Mouse (Mus musculus): Measurements from ENCODE around the gene Kcnj6. TPM values are rescaled to one million over a fixed set of nuclear protein-coding genes. Genes with fewer than 3 reads are reported as not detected.

Gene Kcnj6
- total RNA-seq, 2 experiments from 2014 or later: 60.7 TPM

DNA sequence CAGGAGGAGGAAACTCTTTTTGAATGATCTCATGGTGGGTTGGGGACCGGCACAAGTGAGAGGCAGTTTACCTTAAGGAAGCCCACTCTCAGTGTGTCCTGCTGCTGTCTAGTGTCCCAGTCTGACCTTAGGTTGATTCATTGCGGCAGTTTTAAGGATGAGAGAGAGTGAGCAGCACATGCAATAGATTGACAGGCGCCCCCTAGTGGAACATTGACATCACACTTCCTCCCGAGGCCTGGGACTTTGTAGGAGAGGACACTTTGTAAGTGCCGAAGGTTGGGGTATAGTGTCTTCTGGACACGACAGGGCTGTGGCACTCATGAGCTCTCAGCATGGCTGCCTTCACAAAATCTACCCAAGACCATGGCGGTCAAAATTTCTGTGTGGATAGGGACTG, 213.8 kb downstream of the Kcnj6 start:
- peak; percentile 14 to 27 for DNase-seq (ENCODE audit: low spot score in 2 of 2)

DNA sequence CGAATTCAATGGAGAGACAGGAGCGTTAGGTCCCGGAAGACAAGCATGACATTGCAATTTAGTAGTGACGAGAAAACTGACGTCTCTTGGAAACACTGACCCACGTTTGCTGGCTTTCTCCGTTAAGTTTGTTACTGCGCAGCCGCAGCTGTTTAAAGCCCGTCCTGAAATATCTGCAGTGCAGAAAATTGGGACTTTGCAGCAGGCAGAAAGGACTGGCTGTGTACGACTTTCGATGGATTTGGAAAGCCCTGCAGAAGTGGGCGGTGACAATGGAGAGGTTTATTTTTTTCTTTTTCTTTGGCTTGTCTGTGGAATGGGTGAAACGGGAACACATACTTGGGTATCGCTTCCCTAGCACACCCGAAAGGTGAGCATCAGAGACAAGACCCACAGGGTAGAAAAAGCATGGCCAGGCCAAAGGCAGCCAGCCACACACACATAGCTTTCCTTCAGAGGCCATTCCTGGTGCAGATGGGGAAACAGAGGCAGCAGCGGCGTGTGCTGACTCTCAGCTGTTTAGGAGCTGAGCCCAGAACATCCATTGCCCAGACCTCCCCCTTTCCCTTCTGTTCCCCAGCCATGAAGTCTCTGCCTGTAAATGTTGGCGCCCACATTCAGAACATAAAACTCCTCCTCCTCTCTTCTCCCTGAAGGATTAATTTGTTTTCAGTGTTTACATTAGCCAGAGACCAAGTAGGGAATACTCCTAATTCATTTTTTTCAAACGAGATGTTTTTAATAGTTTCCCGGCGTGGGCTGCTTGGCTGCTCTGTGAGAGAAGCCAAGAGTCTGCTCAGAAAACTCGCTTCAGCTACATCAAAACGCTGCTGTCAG, 215.2 kb downstream of the Kcnj6 start:
- peak; percentile 22 to 41 for DNase-seq (ENCODE audit: low spot score in 2 of 2)

DNA sequence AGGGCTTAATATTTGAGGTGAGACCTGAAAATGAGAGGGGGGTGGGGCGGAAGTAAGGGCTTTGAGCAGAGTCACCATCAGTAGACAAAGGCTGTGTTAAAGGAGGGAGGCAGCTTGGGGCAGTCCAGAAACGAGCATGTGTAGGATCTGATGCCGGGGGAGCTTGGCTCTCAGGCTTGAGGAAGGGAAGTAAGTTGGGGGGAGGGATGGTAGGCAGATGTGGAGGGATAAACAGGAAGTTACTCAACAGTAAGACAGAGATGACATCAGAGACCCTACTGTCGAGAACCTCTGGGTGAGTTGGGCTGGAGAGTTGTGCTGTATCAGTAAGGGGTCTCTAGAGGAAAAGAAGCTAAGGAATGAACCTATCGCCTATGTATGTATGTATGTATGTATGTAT, 223.6 kb downstream of the Kcnj6 start:
- DNase-seq (ENCODE audit: low spot score in 2 of 2): no peak

DNA sequence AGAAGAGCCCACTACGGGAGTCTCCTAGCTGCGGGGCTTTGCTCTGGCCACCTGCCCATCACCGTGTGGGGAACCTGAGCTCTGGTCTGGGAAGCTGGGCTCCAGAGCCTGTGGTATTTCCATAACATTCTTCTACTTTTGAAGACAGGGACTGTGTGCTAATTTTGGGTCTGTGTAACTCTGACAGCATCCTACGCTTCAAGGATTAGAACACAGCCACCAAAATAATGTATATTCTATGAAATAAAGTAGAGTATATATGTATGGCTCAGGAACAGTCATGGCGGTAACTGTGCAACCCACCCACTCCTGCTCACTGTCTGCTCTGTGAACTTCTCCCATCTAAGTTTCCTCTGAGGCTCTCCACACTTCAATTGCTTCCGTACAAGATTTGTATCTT, 229.9 kb downstream of the Kcnj6 start:
- DNase-seq (ENCODE audit: low spot score in 2 of 2): no peak

DNA sequence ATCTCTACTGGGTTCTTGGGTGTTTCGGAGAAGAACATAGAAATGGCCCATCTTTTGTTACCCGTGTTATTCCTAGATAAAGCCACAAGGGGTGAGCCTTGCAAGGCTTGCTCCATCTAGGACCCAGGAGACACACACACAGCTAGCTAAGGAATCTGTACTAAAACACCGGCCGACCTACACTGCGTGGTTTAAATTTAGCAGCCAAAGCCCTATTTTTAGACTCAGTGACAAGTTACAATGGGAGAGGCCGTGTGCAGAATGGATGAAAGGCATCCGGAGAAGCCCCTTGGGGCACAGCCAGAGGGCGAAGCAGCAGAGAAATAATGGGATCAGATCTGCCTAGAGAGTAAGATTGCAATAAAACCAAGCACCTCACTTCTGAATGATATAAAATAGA, 232.4 kb downstream of the Kcnj6 start:
- DNase-seq (ENCODE audit: low spot score in 2 of 2): no peak

DNA sequence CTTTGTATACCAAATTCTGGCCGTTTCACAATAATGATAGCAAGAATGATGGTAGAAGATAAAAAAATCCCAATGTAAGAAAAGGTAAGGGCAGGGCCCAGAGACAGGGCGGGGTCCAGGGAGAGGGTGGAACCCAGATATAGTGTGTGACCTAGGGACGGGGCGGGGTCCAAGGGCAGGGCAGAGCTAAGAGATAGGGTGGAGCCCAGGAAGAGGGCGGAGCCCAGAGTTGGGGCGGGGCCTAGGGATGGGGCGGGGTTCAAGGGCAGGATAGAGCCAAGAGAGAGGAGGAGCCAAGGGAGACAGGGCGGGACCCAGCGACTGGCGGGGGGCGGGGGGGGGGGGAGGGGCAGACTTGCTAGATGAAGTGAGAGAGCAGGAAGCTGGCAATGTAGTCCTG, 236.8 kb downstream of the Kcnj6 start:
- DNase-seq (ENCODE audit: low spot score in 2 of 2): no peak

DNA sequence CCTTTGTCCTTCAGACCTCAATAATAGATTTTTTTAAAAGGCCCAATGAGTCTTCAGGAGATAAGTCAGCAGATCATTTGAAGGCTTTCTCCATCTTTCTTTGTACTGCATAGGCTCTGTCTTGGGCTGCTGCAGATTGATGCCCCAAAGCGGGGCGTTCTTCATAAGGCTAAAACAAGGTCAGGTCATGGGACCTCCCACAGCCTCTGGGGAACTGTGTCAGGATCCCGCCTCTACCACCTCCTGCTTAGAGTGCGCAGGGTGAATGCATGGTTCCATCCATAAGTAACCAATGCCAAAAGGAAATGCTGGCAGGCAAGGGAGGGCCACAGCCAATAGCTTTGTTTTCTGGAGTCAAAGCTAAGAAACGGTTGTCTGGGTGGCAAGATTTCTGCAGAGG, 237.7 kb downstream of the Kcnj6 start:
- no peak for DNase-seq (ENCODE audit: low spot score in 2 of 2)

DNA sequence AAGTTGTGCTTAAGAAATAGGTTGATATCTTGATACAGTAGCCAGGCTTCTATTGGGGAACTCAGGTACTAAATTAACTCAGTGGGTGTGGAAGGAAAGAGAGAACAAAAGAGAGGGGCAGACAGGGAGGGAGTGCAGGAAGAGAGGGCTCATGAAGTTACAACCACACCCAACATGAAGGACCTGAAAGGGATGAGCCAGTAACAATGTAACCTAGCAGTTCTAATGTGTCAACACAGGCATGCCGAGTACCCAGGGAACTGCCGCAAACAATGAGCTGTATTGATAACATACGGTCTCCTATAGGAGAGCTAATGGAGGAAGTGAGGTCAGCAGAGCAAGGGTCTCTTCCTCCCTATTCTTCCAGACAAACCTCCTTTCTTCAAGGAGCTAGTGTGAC, 238.9 kb downstream of the Kcnj6 start:
- no peak for DNase-seq (ENCODE audit: low spot score in 2 of 2)

DNA sequence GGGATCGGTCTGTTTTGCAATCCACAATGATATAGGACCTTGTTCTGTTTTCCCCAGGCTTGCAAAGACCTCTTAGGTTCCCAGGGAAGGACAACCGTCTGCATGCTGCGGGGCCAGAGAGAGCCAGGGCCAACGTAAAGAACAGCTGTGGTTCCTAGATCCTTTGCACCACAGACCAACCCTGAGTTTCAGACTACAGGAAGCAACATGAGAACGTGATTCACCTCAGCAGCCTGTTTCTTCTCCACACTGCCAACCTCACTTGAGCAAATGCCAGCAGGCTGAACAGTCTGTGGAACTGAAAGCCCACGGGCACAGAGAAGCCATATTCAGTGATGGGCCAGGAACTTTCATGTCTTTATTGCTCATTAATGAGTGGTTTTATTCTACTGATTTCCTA, 241.1 kb downstream of the Kcnj6 start:
- DNase-seq (ENCODE audit: low spot score in 2 of 2): peak; percentile 29 to 49

DNA sequence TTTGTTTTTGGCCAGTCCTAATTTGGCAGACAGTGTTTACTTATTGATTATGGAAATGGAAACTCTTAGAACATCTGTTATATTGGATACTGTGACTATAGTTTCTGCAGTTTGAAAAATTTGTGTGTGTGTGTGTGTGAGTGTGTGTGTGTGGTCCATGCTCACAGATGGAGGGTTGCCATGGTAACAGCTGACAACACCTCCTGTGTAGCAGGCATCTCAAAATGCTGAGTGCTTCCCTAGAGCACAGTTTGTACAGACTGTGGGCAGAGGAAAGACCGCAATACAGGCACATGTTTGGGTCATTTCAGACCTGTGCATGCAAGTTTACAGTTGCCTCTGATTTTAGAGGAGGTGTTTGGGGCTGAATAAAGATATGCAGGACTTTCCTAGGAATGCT, 244.0 kb downstream of the Kcnj6 start:
- DNase-seq (ENCODE audit: low spot score in 2 of 2): peak; percentile 59 to 61

DNA sequence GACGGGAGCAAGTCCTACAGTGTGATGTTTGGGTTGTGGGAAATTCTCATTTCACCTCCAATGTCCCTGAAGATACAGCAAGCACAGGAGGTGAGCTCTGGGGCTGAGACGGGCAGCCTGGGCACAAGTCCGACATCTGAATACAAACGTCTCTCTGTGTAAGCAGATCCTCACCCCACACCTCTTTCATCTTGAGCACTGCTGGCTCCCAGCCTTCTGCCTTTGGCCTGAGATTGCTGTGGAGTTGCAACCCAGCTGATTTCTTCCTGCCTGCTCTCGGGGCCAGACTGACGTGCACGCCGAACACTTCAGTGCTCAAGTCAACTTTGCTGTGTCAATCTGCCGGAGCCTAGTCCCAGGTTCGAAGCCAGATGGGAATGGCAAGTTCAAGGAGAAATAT, 244.7 kb downstream of the Kcnj6 start:
- DNase-seq (ENCODE audit: low spot score in 2 of 2): no peak

DNA sequence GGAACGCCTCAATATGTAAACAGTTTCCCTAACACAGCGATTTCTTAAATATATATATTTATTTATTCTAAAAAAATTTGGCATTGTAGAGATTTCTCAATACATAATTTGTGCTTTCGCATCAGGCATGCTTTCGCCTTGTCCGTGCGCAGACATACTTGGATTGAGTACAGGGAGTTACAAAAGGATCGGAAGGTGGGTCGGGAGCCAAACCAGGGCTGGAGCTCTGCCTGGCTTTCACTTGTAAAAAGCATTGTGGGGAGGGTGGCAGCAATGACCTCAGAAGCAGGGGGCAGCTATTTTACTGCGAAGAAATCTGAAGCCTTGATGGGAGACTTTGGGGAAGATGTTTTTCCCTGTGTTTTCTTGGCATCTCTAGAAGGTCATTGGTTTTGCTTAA, 252.5 kb downstream of the Kcnj6 start:
- peak; percentile 34 to 54 for DNase-seq (ENCODE audit: low spot score in 2 of 2)

DNA sequence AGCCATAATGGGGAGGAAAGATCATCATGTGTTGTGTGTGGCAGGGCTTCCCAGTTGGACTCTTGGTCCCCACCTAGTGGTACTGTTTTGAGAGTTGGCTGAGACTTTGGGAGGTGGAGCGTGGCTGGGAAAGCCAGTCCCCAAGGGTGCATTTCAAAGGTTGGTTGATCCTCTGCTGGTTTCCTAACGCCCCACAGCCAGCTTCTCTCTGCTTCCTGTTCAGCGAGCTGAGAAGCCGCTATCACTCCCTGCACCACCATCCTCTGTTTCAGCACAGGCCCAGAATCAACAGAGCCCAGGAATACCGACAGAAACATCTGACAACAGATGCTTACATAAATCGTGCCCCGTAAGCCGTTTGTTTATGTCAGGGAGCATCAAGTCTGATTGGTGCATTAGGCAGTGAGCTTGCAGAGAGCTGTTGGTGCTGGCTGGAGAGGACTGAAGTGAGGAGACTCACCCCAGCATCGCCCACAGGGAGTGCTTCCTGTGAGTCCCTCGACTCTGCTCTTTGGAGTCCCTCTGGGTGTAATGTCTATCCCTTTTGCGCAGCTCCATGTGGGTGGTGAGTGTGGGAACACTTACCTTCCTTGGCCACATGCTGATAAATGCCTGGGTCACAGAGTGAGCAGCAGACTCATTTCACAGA, 253.5 kb downstream of the Kcnj6 start:
- peak; percentile 44 to 49 for DNase-seq (ENCODE audit: low spot score in 2 of 2)

DNA sequence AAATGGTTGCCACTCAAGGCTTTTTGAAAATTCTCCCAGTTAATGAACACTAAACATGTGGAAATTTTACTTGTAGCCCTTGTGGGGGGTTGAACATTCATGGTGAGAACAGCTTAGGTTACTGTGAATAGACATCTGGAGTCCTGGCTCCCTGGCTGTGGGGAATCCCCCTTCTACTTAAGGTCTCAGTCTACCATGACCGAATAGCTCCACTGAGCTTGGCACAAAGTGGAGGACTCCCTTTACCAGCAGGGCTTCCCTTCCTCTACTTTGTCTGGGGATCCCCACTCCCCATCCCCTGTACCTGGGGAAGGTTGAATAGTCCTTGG, 260.2 kb downstream of the Kcnj6 start:
- DNase-seq (ENCODE audit: low spot score in 2 of 2): no peak

DNA sequence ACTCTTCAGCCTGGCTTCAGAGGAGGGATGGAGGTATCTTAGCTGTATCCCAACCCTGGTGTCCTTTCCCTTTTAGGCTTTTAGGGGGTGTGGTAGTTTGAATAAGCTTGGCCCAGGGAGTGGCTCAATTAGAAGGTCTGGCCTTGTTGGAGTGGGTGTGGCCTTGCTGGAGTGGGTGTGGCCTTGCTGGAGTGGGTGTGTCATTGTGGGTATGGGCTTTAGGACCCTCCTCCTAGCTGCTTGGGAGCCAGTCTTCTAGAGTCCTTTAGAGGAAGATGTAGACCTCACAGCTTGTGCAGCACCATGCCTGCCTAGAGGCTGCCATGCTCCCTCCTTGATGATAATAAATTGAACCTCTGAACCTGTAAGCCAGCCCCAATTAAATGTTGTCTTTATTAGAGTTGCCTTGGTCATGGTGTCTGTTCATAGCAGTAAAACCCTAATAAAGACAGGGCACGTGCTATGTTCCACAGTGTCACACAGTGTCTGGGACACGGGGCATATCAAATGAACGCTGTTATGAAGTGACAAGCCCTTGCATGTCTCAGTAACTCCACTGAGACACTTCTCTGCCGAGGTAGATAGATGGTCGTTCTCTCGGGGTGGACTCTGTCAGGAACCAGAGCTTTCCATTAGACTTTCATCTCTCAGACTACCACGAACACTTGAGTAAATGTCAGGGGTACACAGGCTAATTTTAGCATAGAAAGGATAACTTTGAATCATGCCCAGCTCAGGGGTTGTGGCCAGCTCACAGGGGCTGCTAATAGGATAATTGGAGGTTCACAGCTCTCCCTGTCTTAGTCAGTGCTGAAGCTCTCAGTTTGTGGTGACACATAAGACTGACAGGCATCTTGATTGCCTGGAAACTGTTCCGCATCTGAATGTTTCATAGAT, 260.8 kb downstream of the Kcnj6 start:
- DNase-seq (ENCODE audit: low spot score in 2 of 2): no peak

DNA sequence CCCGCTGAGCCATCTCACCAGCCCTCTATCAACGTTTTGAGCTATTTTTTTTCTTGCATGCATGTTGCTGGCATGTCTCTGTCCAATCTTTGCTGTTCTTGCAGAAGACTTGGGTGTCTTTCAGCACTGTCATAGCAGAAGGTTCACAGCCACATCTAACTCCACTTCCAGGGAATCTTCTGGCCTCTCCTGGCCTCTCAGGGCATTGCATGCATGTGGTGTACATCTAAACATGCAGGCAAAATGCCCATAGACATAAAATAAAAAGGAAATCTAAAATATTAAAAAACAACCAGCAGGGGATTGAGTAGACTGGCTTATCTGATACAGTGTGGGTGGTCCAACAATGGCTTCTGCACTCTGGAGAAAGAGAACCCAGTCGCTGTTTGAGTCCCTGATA, 262.0 kb downstream of the Kcnj6 start:
- DNase-seq (ENCODE audit: low spot score in 2 of 2): no peak

DNA sequence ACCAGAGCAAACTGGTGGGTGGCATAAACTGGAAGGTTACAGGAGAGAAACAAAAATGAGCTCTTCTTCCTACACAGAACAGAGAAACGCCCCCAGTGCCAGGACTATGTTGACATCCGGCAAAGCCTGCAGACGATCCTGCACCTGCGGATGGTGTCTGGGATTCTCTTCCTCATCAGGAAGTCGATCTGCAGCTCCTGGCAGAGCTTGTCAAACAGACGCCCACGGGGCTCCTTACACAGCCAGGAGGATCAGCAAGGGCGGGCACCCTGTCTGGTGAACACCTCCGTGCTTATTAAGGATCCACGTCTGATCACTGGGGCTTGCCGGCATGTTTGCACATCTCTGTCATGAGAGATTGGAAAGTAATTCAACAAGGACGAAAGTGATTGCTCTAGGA, 266.5 kb downstream of the Kcnj6 start:
- DNase-seq (ENCODE audit: low spot score in 2 of 2): no peak

DNA sequence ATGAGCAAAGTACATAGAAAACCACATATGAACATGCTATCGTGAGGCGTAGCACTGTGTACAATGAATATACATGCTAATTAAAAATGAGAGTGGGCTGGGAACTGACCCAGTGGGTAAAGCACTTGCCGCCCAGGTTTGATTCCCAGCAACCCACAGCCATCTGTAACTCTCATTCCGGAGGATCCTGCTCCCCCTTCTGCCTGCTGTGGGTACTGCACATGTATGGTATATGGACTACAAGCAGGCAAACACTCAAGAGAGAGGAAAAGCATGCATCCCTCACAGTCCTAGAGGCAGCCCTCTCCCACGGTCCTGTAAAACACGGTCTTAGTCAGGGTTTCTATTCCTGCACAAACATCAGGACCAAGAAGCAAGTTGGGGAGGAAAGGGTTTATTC, 268.3 kb downstream of the Kcnj6 start:
- no peak for DNase-seq (ENCODE audit: low spot score in 2 of 2)

DNA sequence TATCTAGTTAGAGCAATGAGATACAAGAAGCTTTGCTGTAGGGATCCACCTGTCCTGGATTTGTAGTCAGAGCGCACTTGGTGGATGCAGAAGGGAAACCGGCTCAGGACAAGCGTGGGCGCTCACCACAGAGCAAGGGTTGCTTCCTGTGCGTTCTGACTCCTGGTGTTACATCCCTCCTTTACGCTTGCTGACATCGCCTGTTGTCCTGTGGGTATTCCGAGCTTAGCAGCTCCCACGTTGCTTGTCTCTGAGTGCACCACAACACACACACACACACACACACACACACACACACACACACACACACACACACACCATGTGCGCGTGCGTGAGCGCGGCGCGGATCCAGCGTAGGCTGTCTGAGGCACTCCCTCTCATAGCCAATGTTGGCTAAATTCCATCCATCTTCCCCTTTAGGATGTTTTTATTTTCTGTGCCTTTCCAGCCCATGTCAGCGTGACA, 272.7 kb downstream of the Kcnj6 start:
- peak; percentile 42 to 53 for DNase-seq (ENCODE audit: low spot score in 2 of 2)

DNA sequence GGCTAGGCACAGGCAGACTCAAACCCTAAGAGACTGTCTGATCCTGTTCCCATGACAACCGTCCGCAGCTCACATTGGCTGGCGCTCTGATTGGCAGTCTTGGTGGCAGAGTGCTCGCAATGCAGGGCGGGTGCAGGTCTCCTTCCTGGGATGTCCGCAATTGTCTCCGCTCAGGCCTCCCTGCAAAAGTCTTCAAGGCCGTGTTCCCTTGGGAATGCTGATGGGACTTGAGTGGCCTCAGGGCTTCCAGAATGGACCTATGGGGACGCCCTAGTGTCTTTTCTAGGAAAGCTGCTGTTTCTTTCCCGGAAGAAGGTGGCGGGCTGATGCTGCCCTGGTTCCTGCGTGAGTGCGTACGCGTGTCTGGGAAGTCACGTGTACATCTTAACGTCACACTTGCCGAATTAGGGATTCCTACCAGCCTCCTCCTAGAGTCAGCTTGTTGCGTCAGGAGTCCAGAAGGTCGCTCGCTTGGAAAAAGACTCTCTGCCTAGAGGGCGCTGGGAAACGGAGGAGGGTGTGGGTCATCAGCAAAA, 273.4 kb downstream of the Kcnj6 start:
- DNase-seq (ENCODE audit: low spot score in 2 of 2): peak; percentile 76 to 84

DNA sequence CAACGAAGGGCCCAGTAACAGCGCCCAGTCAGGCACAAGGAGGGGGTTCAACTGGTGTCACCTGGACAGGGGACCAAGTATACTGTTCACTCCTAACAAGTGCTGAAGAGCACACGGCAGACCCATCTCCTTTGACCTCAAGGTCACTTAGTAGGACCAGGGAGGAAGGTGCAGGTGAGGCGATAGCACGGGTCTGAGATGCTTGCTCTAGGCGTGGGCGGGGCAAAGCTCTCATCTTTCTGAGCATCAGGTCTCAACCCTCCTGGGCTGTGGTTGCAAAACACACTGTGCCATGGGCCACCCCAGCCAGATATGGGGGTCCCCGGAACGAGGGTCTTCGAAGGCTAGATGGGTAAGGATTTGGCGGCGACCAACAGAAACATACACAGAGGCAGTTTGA, 274.6 kb downstream of the Kcnj6 start:
- DNase-seq (ENCODE audit: low spot score in 2 of 2): no peak

DNA sequence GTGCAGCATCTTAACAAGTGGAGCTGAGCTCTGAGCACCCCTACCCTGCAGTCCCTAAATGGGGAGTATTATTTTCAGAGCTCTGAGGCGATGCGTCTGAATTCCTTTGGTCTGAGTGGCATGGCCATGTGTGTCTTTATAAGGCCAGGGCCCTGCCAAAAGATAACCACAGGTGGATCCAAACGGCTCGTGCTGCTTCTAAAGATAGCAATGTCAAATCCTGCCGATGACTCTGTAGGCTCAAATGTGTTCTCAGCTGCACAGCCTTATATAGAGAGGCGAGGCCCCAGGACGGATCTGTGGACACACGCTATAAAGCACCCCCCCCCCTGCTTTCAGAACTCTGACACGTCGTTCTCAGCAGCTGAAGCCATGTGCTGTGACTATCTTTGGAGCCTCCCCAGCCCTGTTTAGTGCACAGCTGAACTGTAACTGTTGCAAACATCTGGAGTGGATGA, 275.9 kb downstream of the Kcnj6 start:
- DNase-seq (ENCODE audit: low spot score in 2 of 2): no peak
